Mouse (Mus musculus): Measurements from ENCODE around the gene Eif2a. TPM values are rescaled to one million over a fixed set of nuclear protein-coding genes. Genes with fewer than 3 reads are reported as not detected.

Gene Eif2a
- polyA plus RNA-seq, 1 experiment from 2014 or later, result 55.6 TPM

GRCm38 (mm10) chr3:58525166-58525565, 455 bp upstream of the Eif2a start:
- Histone ChIP-seq H3K27ac (peak overlapping the region; percentile 85), H3K36me3 (peaks cover 23% of the 10 kb centered on the region), H3K9me3 (no peaks in the 10 kb centered on the region), H3K4me1 (peaks cover 18% of the 10 kb centered on the region), H3K4me3 (peak overlapping the region; percentile 72), H3K4me2 (peak overlapping the region; percentile 59), H3K9ac (peak overlapping the region; percentile 87), H3K27me3 (no peaks in the 10 kb centered on the region)
- ATAC-seq (ENCODE audit: borderline replicate concordance, extremely low read depth, low FRiP score, low TSS enrichment), result peak; percentile 44
- 0% methylated on average over 36 of the region's 40 CpGs for WGBS

- Histone ChIP-seq H3K9ac (peak overlapping the region; percentile 33), H3K4me3 (peak overlapping the region; percentile 72), H3K4me2 (peak overlapping the region; percentile 59), H3K27me3 (no peaks in the 10 kb centered on the region), H3K4me1 (peaks cover 18% of the 10 kb centered on the region), H3K27ac (peak overlapping the region; percentile 35; the same call in 1 of the 2 replicates), H3K9me3 (no peaks in the 10 kb centered on the region), H3K36me3 (peaks cover 18% of the 10 kb centered on the region)
- no peak for ATAC-seq (ENCODE audit: borderline replicate concordance, extremely low read depth, low FRiP score, low TSS enrichment)
- 6% methylated on average over 4 of the region's 4 CpGs for WGBS
Observed at GRCm38 (mm10) chr3:58526408-58526737, 752 bp downstream of the Eif2a start.

GRCm38 (mm10) chr3:58536573-58536972, 11.0 kb downstream of the Eif2a start:
- Histone ChIP-seq H3K4me1 (no peaks in the 10 kb centered on the region), H3K9ac (no peak overlapping the region), H3K4me3 (no peak overlapping the region), H3K9me3 (no peaks in the 10 kb centered on the region), H3K27ac (no peak overlapping the region), H3K27me3 (no peaks in the 10 kb centered on the region), H3K36me3 (peaks cover 53% of the 10 kb centered on the region), H3K4me2 (no peak overlapping the region)
- ATAC-seq (ENCODE audit: borderline replicate concordance, extremely low read depth, low FRiP score, low TSS enrichment), result no peak
- 85% methylated on average over 3 of the region's 3 CpGs for WGBS

- Histone ChIP-seq H3K27me3 (no peaks in the 10 kb centered on the region), H3K27ac (no peak overlapping the region), H3K4me3 (no peak overlapping the region), H3K9ac (no peak overlapping the region), H3K36me3 (peaks cover 70% of the 10 kb centered on the region), H3K4me2 (no peak overlapping the region), H3K9me3 (no peaks in the 10 kb centered on the region), H3K4me1 (no peaks in the 10 kb centered on the region)
- WGBS, result 59% methylated on average over 1 of the region's 1 CpGs
- ATAC-seq (ENCODE audit: borderline replicate concordance, extremely low read depth, low FRiP score, low TSS enrichment), result no peak
Observed at GRCm38 (mm10) chr3:58552001-58552811, 26.6 kb downstream of the Eif2a start.

- no peak for ATAC-seq (ENCODE audit: borderline replicate concordance, extremely low read depth, low FRiP score, low TSS enrichment)
Observed at GRCm38 (mm10) chr3:58556649-58557048, 31.0 kb downstream of the Eif2a start.

GRCm38 (mm10) chr3:58559887-58560286, 34.3 kb downstream of the Eif2a start:
- H3K4me3 ChIP-seq, result no peak overlapping the region
- WGBS, result 47% methylated on average over 2 of the region's 2 CpGs
- H3K36me3 ChIP-seq, result peaks cover 23% of the 10 kb centered on the region
- H3K27ac ChIP-seq, result no peak overlapping the region
- H3K27me3 ChIP-seq, result no peaks in the 10 kb centered on the region
- H3K4me2 ChIP-seq, result no peak overlapping the region
- H3K9ac ChIP-seq, result no peak overlapping the region
- no peaks in the 10 kb centered on the region for H3K9me3 ChIP-seq
- H3K4me1 ChIP-seq, result no peaks in the 10 kb centered on the region
- ATAC-seq (ENCODE audit: borderline replicate concordance, extremely low read depth, low FRiP score, low TSS enrichment), result no peak

More at GRCm38 (mm10) chr3:58556649-58557048, 31.0 kb downstream of the Eif2a start:
- Histone ChIP-seq H3K4me2 (no peak overlapping the region), H3K9me3 (no peaks in the 10 kb centered on the region), H3K36me3 (peaks cover 48% of the 10 kb centered on the region), H3K27me3 (no peaks in the 10 kb centered on the region), H3K4me3 (no peak overlapping the region), H3K27ac (no peak overlapping the region), H3K4me1 (no peaks in the 10 kb centered on the region), H3K9ac (no peak overlapping the region)
- WGBS, result 82% methylated on average over 7 of the region's 7 CpGs

GRCm38 (mm10) chr3:58561437-58561836, 35.8 kb downstream of the Eif2a start:
- Histone ChIP-seq H3K27ac (no peak overlapping the region), H3K4me3 (no peak overlapping the region), H3K4me2 (no peak overlapping the region), H3K9ac (no peak overlapping the region), H3K4me1 (no peaks in the 10 kb centered on the region), H3K27me3 (no peaks in the 10 kb centered on the region), H3K9me3 (no peaks in the 10 kb centered on the region), H3K36me3 (peaks cover 13% of the 10 kb centered on the region)
- ATAC-seq (ENCODE audit: borderline replicate concordance, extremely low read depth, low FRiP score, low TSS enrichment), result no peak
- 55% methylated on average over 2 of the region's 2 CpGs for WGBS

GRCm38 (mm10) chr3:58570821-58571220, 45.2 kb downstream of the Eif2a start:
- Histone ChIP-seq H3K9ac (no peak overlapping the region), H3K4me2 (no peak overlapping the region), H3K36me3 (no peaks in the 10 kb centered on the region), H3K4me3 (no peak overlapping the region), H3K9me3 (no peaks in the 10 kb centered on the region), H3K27me3 (no peaks in the 10 kb centered on the region), H3K4me1 (no peaks in the 10 kb centered on the region), H3K27ac (no peak overlapping the region)
- no peak for ATAC-seq (ENCODE audit: borderline replicate concordance, extremely low read depth, low FRiP score, low TSS enrichment)
- WGBS, result 86% methylated on average over 3 of the region's 3 CpGs

GRCm38 (mm10) chr3:58576137-58577066, 50.8 kb downstream of the Eif2a start, which contains the start of gene Selenot:
Gene Selenot, plus strand, starts transcription at chr3:58576636.
- Histone ChIP-seq H3K9ac (peak within 1 kb of the TSS; percentile 98), H3K4me2 (peak within 1 kb of the TSS; percentile 53), H3K27ac (peak within 1 kb of the TSS; percentile 99), H3K9me3 (no peaks in the 10 kb centered on the region), H3K4me3 (peak within 1 kb of the TSS; percentile 94), H3K36me3 (0 out of 2 replicates have a peak, but pooled peaks cover 5% of the 10 kb centered on the region), H3K27me3 (no peaks in the 10 kb centered on the region), H3K4me1 (peaks cover 1% of the 10 kb centered on the region; the same call in 1 of the 2 replicates)
- ATAC-seq (ENCODE audit: borderline replicate concordance, extremely low read depth, low FRiP score, low TSS enrichment), result peak; percentile 92
- 2% methylated on average over 38 of the region's 59 CpGs for WGBS

- peak overlapping the region; percentile 99 for H3K27ac ChIP-seq
- H3K9ac ChIP-seq, result peak overlapping the region; percentile 98
- peak overlapping the region; percentile 94 for H3K4me3 ChIP-seq
- peak; percentile 82; the same call in 1 of the 2 replicates for ATAC-seq (ENCODE audit: borderline replicate concordance, extremely low read depth, low FRiP score, low TSS enrichment)
- under 1% methylated on average over 34 of the region's 36 CpGs for WGBS
- 0 out of 2 replicates have a peak, but pooled peaks cover 5% of the 10 kb centered on the region for H3K36me3 ChIP-seq
- H3K27me3 ChIP-seq, result no peaks in the 10 kb centered on the region
- peak overlapping the region; percentile 53 for H3K4me2 ChIP-seq
- peaks cover 5% of the 10 kb centered on the region; the same call in 1 of the 2 replicates for H3K4me1 ChIP-seq
- H3K9me3 ChIP-seq, result no peaks in the 10 kb centered on the region
Observed at GRCm38 (mm10) chr3:58577067-58577503, 51.5 kb downstream of the Eif2a start.

- no peak for ATAC-seq (ENCODE audit: borderline replicate concordance, extremely low read depth, low FRiP score, low TSS enrichment)
- H3K27ac ChIP-seq, result no peak overlapping the region
- H3K9me3 ChIP-seq, result no peaks in the 10 kb centered on the region
- H3K4me1 ChIP-seq, result peaks cover 9% of the 10 kb centered on the region; the same call in 1 of the 2 replicates
- H3K9ac ChIP-seq, result peak overlapping the region; percentile 98
- peak overlapping the region; percentile 94 for H3K4me3 ChIP-seq
- peak overlapping the region; percentile 53 for H3K4me2 ChIP-seq
- no peaks in the 10 kb centered on the region for H3K27me3 ChIP-seq
- 0 out of 2 replicates have a peak, but pooled peaks cover 5% of the 10 kb centered on the region for H3K36me3 ChIP-seq
- 12% methylated on average over 8 of the region's 8 CpGs for WGBS
Observed at GRCm38 (mm10) chr3:58577506-58578050, 52.0 kb downstream of the Eif2a start.
